Mouse (Mus musculus): ENCODE results near the gene Fhl2. TPM values are rescaled to one million over a fixed set of nuclear protein-coding genes. Genes with fewer than 3 reads are reported as not detected.
"Not testable (repeated sequence)": the region's sequence is repeated elsewhere in the genome, so short reads cannot be mapped to it uniquely, and the experiment has no call there.

The Fhl2 gene
- total and polyA plus RNA-seq, 3 experiments, result 0.22 TPM; not detected in 2

GRCm38 (mm10) chr1:43199210-43199866 is 2.6 kb upstream of the Fhl2 start:
- DNase-seq (ENCODE audit: low spot score) (no peak), ATAC-seq (ENCODE audit: extremely low read depth, insufficient number of reproducible peaks, low FRiP score, poor library complexity, severe bottlenecking) (no peak)
- no peaks in the 10 kb centered on the region for H3K36me3 ChIP-seq (replicated peaks)
- H3K4me3 ChIP-seq (ENCODE audit: low read depth, low read length), result no peak overlapping the region
- no peaks in the 10 kb centered on the region; the same call in 1 of the 2 replicates for H3K27me3 ChIP-seq (ENCODE audit: insufficient read depth, low read length)
- H3K9me3 ChIP-seq (replicated peaks), result no peaks in the 10 kb centered on the region
- TF ChIP-seq CTCF (IDR thresholded peaks at IDR 0.05; ENCODE audit: low read depth, low read length) (no peak), POLR2AphosphoS5 (IDR thresholded peaks at IDR 0.05; ENCODE audit: insufficient replicate concordance, low read depth, low read length) (no peak), GATA2 (IDR thresholded peaks at IDR 0.05; ENCODE audit: borderline replicate concordance, low read depth, low read length) (no peak), GATA1 (IDR thresholded peaks at IDR 0.05; ENCODE audit: borderline replicate concordance, low read length) (no peak), TAL1 (conservative IDR thresholded peaks at IDR 0.05; ENCODE audit: low read depth, low read length) (no peak)
- peaks cover 24% of the 10 kb centered on the region for H3K4me1 ChIP-seq (ENCODE audit: insufficient read depth, low read depth, low read length)

GRCm38 (mm10) chr1:43196059-43196458 is 725 bp downstream of the Fhl2 start:
- no peaks in the 10 kb centered on the region; the same call in 1 of the 2 replicates for H3K27me3 ChIP-seq (ENCODE audit: insufficient read depth, low read length)
- H3K4me1 ChIP-seq (ENCODE audit: insufficient read depth, low read depth, low read length), result 0 out of 2 replicates have a peak, but pooled peaks cover 2% of the 10 kb centered on the region
- H3K36me3 ChIP-seq (replicated peaks), result no peaks in the 10 kb centered on the region
- ATAC-seq (ENCODE audit: extremely low read depth, insufficient number of reproducible peaks, low FRiP score, poor library complexity, severe bottlenecking) (no peak), DNase-seq (ENCODE audit: low spot score) (no peak)
- H3K4me3 ChIP-seq (ENCODE audit: low read depth, low read length), result no peak overlapping the region
- no peaks in the 10 kb centered on the region for H3K9me3 ChIP-seq (replicated peaks)
- TF ChIP-seq POLR2AphosphoS5 (IDR thresholded peaks at IDR 0.05; ENCODE audit: insufficient replicate concordance, low read depth, low read length), result no peak
- TF ChIP-seq GATA2 (IDR thresholded peaks at IDR 0.05; ENCODE audit: borderline replicate concordance, low read depth, low read length), result no peak
- TF ChIP-seq CTCF (IDR thresholded peaks at IDR 0.05; ENCODE audit: low read depth, low read length), result no peak
- no peak for TF ChIP-seq GATA1 (IDR thresholded peaks at IDR 0.05; ENCODE audit: borderline replicate concordance, low read length)
- no peak for TF ChIP-seq TAL1 (conservative IDR thresholded peaks at IDR 0.05; ENCODE audit: low read depth, low read length)

DNA sequence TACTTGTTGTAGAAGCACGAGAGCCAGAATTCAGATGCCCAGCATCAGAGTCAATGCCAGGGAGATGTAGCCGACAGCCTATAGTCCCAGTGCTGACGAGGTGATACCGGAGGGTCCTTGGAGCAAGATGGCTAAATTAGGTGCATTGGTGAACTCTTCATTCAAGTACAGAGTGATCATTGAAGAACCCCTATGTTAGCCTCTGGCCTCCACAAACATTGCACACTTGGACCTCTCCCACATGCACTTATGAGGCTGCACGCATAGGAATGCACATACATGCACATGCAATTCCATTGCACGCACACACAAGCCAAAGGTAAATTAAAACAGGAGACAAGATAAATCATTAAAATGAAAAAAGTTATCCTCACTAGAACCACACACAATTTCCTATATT is 3.4 kb downstream of the Fhl2 start:
- Histone ChIP-seq H3K27me3 (ENCODE audit: insufficient read depth, low read length) (no peaks in the 10 kb centered on the region), H3K36me3 (replicated peaks) (no peaks in the 10 kb centered on the region), H3K4me3 (ENCODE audit: low read depth, low read length) (no peak overlapping the region), H3K9me3 (replicated peaks) (no peaks in the 10 kb centered on the region), H3K4me1 (ENCODE audit: insufficient read depth, low read depth, low read length) (no peaks in the 10 kb centered on the region)
- ATAC-seq (ENCODE audit: extremely low read depth, insufficient number of reproducible peaks, low FRiP score, poor library complexity, severe bottlenecking), result no peak
- no peak for DNase-seq (ENCODE audit: low spot score)
- no peak for TF ChIP-seq GATA1 (IDR thresholded peaks at IDR 0.05; ENCODE audit: borderline replicate concordance, low read length)
- TF ChIP-seq CTCF (IDR thresholded peaks at IDR 0.05; ENCODE audit: low read depth, low read length), result no peak
- no peak for TF ChIP-seq GATA2 (IDR thresholded peaks at IDR 0.05; ENCODE audit: borderline replicate concordance, low read depth, low read length)
- no peak for TF ChIP-seq TAL1 (conservative IDR thresholded peaks at IDR 0.05; ENCODE audit: low read depth, low read length)
- no peak for TF ChIP-seq POLR2AphosphoS5 (IDR thresholded peaks at IDR 0.05; ENCODE audit: insufficient replicate concordance, low read depth, low read length)

- TF ChIP-seq CTCF (IDR thresholded peaks at IDR 0.05; ENCODE audit: low read depth, low read length), result no peak
- no peak for TF ChIP-seq POLR2AphosphoS5 (IDR thresholded peaks at IDR 0.05; ENCODE audit: insufficient replicate concordance, low read depth, low read length)
- no peak for TF ChIP-seq GATA2 (IDR thresholded peaks at IDR 0.05; ENCODE audit: borderline replicate concordance, low read depth, low read length)
- TF ChIP-seq GATA1 (IDR thresholded peaks at IDR 0.05; ENCODE audit: borderline replicate concordance, low read length), result no peak
- TF ChIP-seq TAL1 (conservative IDR thresholded peaks at IDR 0.05; ENCODE audit: low read depth, low read length), result no peak
- no peak for DNase-seq (ENCODE audit: low spot score)
- H3K27me3 ChIP-seq (ENCODE audit: insufficient read depth, low read length), result peaks cover 6% of the 10 kb centered on the region; the same call in 1 of the 2 replicates
- no peaks in the 10 kb centered on the region for H3K36me3 ChIP-seq (replicated peaks)
- ATAC-seq (ENCODE audit: extremely low read depth, insufficient number of reproducible peaks, low FRiP score, poor library complexity, severe bottlenecking), result no peak
- no peaks in the 10 kb centered on the region for H3K9me3 ChIP-seq (replicated peaks)
- H3K4me3 ChIP-seq (ENCODE audit: low read depth, low read length), result no peak overlapping the region
- no peaks in the 10 kb centered on the region for H3K4me1 ChIP-seq (ENCODE audit: insufficient read depth, low read depth, low read length)
These were observed 4.3 kb downstream of the Fhl2 start for GRCm38 (mm10) chr1:43192471-43192870.

- no peak for TF ChIP-seq POLR2AphosphoS5 (IDR thresholded peaks at IDR 0.05; ENCODE audit: insufficient replicate concordance, low read depth, low read length)
- TF ChIP-seq TAL1 (conservative IDR thresholded peaks at IDR 0.05; ENCODE audit: low read depth, low read length), result no peak
- TF ChIP-seq GATA1 (IDR thresholded peaks at IDR 0.05; ENCODE audit: borderline replicate concordance, low read length), result no peak
- no peak for TF ChIP-seq CTCF (IDR thresholded peaks at IDR 0.05; ENCODE audit: low read depth, low read length)
- no peak for TF ChIP-seq GATA2 (IDR thresholded peaks at IDR 0.05; ENCODE audit: borderline replicate concordance, low read depth, low read length)
- no peak for ATAC-seq (ENCODE audit: extremely low read depth, insufficient number of reproducible peaks, low FRiP score, poor library complexity, severe bottlenecking)
- no peaks in the 10 kb centered on the region for H3K36me3 ChIP-seq (replicated peaks)
- no peaks in the 10 kb centered on the region for H3K4me1 ChIP-seq (ENCODE audit: insufficient read depth, low read depth, low read length)
- no peaks in the 10 kb centered on the region for H3K9me3 ChIP-seq (replicated peaks)
- DNase-seq (ENCODE audit: low spot score), result no peak
- H3K27me3 ChIP-seq (ENCODE audit: insufficient read depth, low read length), result peaks cover 11% of the 10 kb centered on the region; the same call in 1 of the 2 replicates
- no peak overlapping the region for H3K4me3 ChIP-seq (ENCODE audit: low read depth, low read length)
These were observed 5.7 kb downstream of the Fhl2 start for GRCm38 (mm10) chr1:43191078-43191477.

- not testable (repeated sequence) for H3K4me3 ChIP-seq (ENCODE audit: low read depth, low read length); H3K4me1 ChIP-seq (ENCODE audit: insufficient read depth, low read depth, low read length); H3K36me3 ChIP-seq (replicated peaks); DNase-seq (ENCODE audit: low spot score); H3K9me3 ChIP-seq (replicated peaks)
- peaks cover 14% of the 10 kb centered on the region; the same call in 1 of the 2 replicates for H3K27me3 ChIP-seq (ENCODE audit: insufficient read depth, low read length)
- ATAC-seq (ENCODE audit: extremely low read depth, insufficient number of reproducible peaks, low FRiP score, poor library complexity, severe bottlenecking), result peak; percentile 40; the same call in 1 of the 2 replicates
These were observed 7.9 kb downstream of the Fhl2 start for GRCm38 (mm10) chr1:43188893-43189292.

Data from G1E (cell line).